Mouse (Mus musculus): ENCODE data around the gene Efemp1. TPM values are rescaled to one million over a fixed set of nuclear protein-coding genes. Genes with fewer than 3 reads are reported as not detected.
A peak's percentile ranks its signal among the peaks of the same experiment; 100 is the strongest.

The Efemp1 gene
- total RNA-seq, 2 experiments from 2014 or later, result 17.7 to 24.3 TPM

- intact Hi-C loops (cut with DNase I), result no loop called here
Measured at GRCm38 (mm10) chr11:28912469-28913138, 59.6 kb downstream of the Efemp1 start.

GRCm38 (mm10) chr11:28934449-28934848 is 81.4 kb downstream of the Efemp1 start:
- intact Hi-C loops (cut with DNase I), result no loop called here
- no peak for DNase-seq

More at GRCm38 (mm10) chr11:28912469-28913138, 59.6 kb downstream of the Efemp1 start:
- DNase-seq, result no peak

GRCm38 (mm10) chr11:28939651-28940050 is 86.6 kb downstream of the Efemp1 start:
- intact Hi-C loops (cut with DNase I), result no loop called here
- no peak for DNase-seq

- intact Hi-C loops (cut with DNase I), result no loop called here
- DNase-seq, result peak; percentile 13 to 18
Measured at GRCm38 (mm10) chr11:28951586-28952210, 98.7 kb downstream of the Efemp1 start.

GRCm38 (mm10) chr11:28954673-28955304 is 101.8 kb downstream of the Efemp1 start:
- intact Hi-C loops (cut with DNase I), result no loop called here

GRCm38 (mm10) chr11:28955305-28955701 is 102.3 kb downstream of the Efemp1 start:
- intact Hi-C loops (cut with DNase I), result no loop called here
- no peak for DNase-seq

More at GRCm38 (mm10) chr11:28954673-28955304, 101.8 kb downstream of the Efemp1 start:
- DNase-seq, result peak in 1 of 2 experiments; percentile 3

GRCm38 (mm10) chr11:28961381-28961780 is 108.4 kb downstream of the Efemp1 start:
- intact Hi-C loops (cut with DNase I), result no loop called here
- DNase-seq, result no peak
